Mouse (Mus musculus) olfactory bulb, adult 2 months (tissue): ENCODE data around the gene Pola2.

ENCODE experiments used
- CTCF ChIP-seq: fragments of 200-500 bp; IDR thresholded peaks from 2 replicates; pipeline ENCODE4 v1.5.1; 2012; ENCODE audit warnings: low read depth, mild to moderate bottlenecking, low read length, moderate library complexity; ENCODE audit not compliant: insufficient read depth
- POLR2A ChIP-seq: fragments of 200-500 bp; IDR thresholded peaks from 2 replicates; pipeline ENCODE4 v1.6.1; 2012; ENCODE audit warnings: mild to moderate bottlenecking, low read depth, low read length, moderate library complexity; ENCODE audit not compliant: insufficient read depth

DNA sequence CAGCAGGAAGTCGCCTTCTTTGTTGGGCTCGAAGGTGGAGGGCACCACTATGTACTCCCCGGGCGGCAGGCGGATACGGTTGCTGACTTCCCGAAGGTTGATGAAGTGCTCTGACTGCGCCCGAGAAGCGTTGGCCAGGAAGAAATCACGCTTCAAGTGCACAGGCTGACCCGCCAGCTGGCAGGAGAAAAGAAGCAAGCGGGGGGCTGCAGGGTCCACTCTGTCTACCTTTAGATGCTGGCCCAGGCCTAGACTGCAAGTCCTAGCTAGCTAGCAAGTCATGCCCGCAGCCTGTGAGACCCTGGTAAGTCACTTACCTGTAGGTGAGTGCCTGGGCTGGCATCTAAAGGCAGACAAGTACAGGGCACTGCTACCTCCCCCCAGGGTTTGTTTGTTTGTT lies 30.7 kb upstream of the Pola2 start:
- TF ChIP-seq POLR2A (no peak), CTCF (no peak)
